Mouse (Mus musculus) heart, embryonic 15.5 days (tissue): ENCODE data around the gene Fance. TPM values are rescaled to one million over a fixed set of nuclear protein-coding genes. Genes with fewer than 3 reads are reported as not detected.
"Not testable (repeated sequence)": the region's sequence is repeated elsewhere in the genome, so short reads cannot be mapped to it uniquely, and the experiment has no call there.

ENCODE experiments used
- ATAC-seq: fragments of 200-750 bp; cut with Nextera tagmentation; replicated peaks from 2 replicates; pipeline ENCODE4 v1.8.0; 2017; ENCODE audit warnings: low read depth, moderate TSS enrichment; ENCODE audit not compliant: insufficient number of reproducible peaks, insufficient read depth, low FRiP score
- H3K27ac ChIP-seq: fragments of 300-500 bp; sonication (generic); 2 replicates; pipeline ENCODE4 v1.5.1; 2015; ENCODE audit warnings: mild to moderate bottlenecking, inconsistent platforms
- H3K27me3 ChIP-seq: fragments of 300-500 bp; sonication (generic); 2 replicates; pipeline ENCODE4 v1.6.1; 2015; ENCODE audit warnings: inconsistent platforms
- H3K36me3 ChIP-seq: fragments of 300-500 bp; sonication (generic); 2 replicates; pipeline ENCODE4 v1.6.1; 2015; ENCODE audit warnings: mild to moderate bottlenecking, inconsistent platforms
- H3K4me1 ChIP-seq: fragments of 300-500 bp; sonication (generic); replicated peaks from 2 replicates; pipeline ENCODE4 v1.6.1; 2015; ENCODE audit warnings: inconsistent platforms
- H3K4me2 ChIP-seq: fragments of 300-500 bp; sonication (generic); 2 replicates; pipeline ENCODE4 v1.6.1; 2015; ENCODE audit warnings: inconsistent platforms, mild to moderate bottlenecking, moderate library complexity
- H3K4me3 ChIP-seq: fragments of 300-500 bp; sonication (generic); 2 replicates; pipeline ENCODE4 v1.5.1; 2015; ENCODE audit warnings: mild to moderate bottlenecking, inconsistent platforms
- H3K9ac ChIP-seq: fragments of 300-500 bp; sonication (generic); 2 replicates; pipeline ENCODE4 v1.6.1; 2015; ENCODE audit warnings: mild to moderate bottlenecking, inconsistent platforms
- H3K9me3 ChIP-seq: fragments of 300-500 bp; sonication (generic); replicated peaks from 2 replicates; pipeline ENCODE4 v1.6.1; 2016; ENCODE audit warnings: inconsistent platforms
- WGBS: fragments of 180-500 bp; shearing (Covaris S2); methylation state at CpG from one replicate; pipeline ENCODE4 v1.1.7; 2015; ENCODE audit warnings: mixed read lengths; 5-methylcytosine and 5-hydroxymethylcytosine counted together
- polyA plus RNA-seq: library from polyadenylated mRNA; unstranded; fragments of >200 nt; fragmentation: Nextera tagmentation; extraction: Ambion mirVana; gene quantifications from 2 replicates; pipeline ENCODE4 v1.2.1, GENCODE M21; 2015

The Fance gene
- polyA plus RNA-seq, 1 experiment from 2014 or later, result 18.8 TPM

DNA sequence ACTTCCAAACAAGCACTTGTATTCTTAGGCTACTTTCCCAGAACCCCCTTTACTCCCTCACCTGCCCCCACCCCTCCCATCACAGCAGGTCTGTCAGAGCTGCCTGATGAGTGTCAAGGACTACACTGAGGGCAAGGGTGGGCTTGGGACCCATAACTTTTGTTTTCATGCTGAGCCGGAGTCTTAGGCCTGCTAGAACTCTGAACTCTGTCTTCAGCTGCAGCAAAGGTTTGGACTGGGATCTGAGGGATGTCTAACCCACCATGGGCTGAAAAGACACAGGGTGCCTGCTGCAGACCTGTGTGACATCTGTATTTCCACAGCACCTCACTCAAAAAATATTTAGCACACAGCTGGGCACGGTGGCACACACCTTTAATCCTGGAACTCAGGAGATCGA is 13.6 kb downstream of the Fance start:
- 81% methylated on average over 3 of the region's 3 CpGs for WGBS
- H3K9me3 ChIP-seq, result no peaks in the 10 kb centered on the region
- no peak overlapping the region for H3K4me3 ChIP-seq
- no peaks in the 10 kb centered on the region for H3K27me3 ChIP-seq
- H3K9ac ChIP-seq, result no peak overlapping the region
- ATAC-seq, result no peak
- H3K4me1 ChIP-seq, result peaks cover 29% of the 10 kb centered on the region
- H3K4me2 ChIP-seq, result no peak overlapping the region
- H3K27ac ChIP-seq, result no peak overlapping the region; the same call in 1 of the 2 replicates
- peaks cover 32% of the 10 kb centered on the region for H3K36me3 ChIP-seq

DNA sequence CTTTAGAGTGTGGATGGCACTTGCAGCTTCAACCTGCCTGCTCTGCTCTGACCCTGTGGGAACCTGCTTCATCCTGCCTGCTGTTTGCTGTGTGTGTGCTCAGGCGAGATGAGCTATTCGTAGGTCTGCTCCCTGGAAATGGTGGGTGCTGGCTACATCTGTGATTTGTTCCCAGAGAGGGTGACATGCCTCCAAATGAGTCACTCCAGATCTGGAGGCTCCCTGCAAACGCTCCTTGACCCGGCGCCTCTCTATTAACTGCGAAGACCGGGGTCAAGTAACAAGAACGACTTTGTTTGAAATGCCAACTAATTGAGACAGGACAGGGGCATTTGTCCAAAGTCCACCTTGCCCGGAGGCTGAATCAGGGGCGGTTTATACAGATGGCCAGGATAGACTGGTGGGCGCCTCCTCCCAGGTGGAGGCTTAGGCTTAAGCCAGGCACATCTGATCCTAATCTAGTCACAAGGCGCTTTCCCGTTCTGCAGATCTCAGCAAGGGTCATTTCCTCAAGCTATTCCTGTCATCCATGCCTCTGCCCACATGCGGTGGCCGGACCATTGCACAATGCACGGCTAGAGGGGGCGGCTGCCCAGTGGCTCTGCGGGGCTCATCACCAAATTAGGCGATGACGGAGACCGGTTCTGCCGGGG is 14.5 kb downstream of the Fance start:
- ATAC-seq, result no peak; the same call in 1 of the 2 replicates
- 12% methylated on average over 22 of the region's 22 CpGs for WGBS
- H3K9ac ChIP-seq, result peak overlapping the region; percentile 75
- H3K4me3 ChIP-seq, result peak overlapping the region; percentile 92
- H3K27ac ChIP-seq, result peak overlapping the region; percentile 95
- peaks cover 39% of the 10 kb centered on the region for H3K36me3 ChIP-seq
- H3K9me3 ChIP-seq, result no peaks in the 10 kb centered on the region
- H3K27me3 ChIP-seq, result no peaks in the 10 kb centered on the region
- H3K4me2 ChIP-seq, result peak overlapping the region; percentile 89
- peaks cover 38% of the 10 kb centered on the region for H3K4me1 ChIP-seq

DNA sequence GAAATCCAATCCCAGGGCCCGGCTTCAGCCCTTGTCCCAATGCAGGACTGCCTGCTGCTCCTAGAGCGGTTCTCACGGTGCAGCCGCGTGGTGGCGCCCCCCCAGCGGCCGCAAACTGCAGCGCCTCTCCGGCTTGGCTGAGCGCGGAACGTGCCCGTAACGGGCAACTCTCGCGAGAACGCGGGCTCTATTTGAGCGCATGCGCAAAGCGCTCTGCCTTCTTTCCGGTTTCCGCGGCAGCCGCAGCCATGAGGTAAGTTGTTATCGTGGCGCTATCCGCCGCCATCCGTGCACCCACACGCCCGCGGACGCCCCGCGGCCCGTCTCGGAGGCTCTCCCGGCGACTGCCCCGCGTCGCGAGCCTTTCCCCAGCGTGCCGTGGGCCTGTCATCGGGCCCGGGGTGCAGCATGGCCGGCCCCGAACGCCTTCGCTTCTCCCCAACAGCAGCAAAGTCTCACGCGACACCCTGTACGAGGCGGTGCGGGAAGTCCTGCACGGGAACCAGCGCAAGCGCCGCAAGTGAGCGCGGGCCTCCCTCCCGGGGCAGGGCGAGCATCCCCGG is 15.1 kb downstream of the Fance start, which contains the start of gene Rpl10a:
TSS of gene Rpl10a (plus strand) at position 106 of the 563 bp plus-strand sequence.
- Histone ChIP-seq H3K36me3 (peaks cover 39% of the 10 kb centered on the region), H3K4me1 (peaks cover 44% of the 10 kb centered on the region)
- under 1% methylated on average over 67 of the region's 67 CpGs for WGBS

DNA sequence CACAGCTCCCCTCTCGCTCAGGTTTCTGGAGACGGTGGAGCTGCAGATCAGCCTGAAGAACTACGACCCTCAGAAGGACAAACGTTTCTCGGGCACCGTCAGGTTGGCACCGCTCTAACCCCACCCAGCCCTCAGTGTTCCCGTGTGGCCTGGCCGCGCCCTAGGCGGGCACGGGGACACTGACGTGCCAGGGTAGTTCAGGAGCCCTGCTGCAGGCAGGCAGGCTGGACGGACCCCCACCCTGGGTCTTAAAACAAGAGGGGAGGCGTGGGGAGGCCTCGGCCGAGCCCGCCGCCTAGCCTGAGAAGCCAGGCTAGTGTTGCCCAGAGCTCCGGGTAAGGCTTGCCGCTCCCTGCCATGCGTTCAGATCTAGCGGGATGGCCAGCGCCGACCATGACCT is 15.6 kb downstream of the Fance start:
- Histone ChIP-seq H3K27me3 (no peaks in the 10 kb centered on the region), H3K27ac (peak overlapping the region; percentile 95), H3K36me3 (peaks cover 36% of the 10 kb centered on the region), H3K4me2 (peak overlapping the region; percentile 89), H3K4me1 (peaks cover 48% of the 10 kb centered on the region), H3K9ac (peak overlapping the region; percentile 100), H3K4me3 (peak overlapping the region; percentile 92), H3K9me3 (no peaks in the 10 kb centered on the region)
- under 1% methylated on average over 25 of the region's 25 CpGs for WGBS
- peak; percentile 8; the same call in 1 of the 2 replicates for ATAC-seq

More for the DNA sequence above, 15.1 kb downstream of the Fance start, which contains the start of gene Rpl10a:
- no peaks in the 10 kb centered on the region for H3K9me3 ChIP-seq
- peak within 1 kb of the TSS; percentile 100 for H3K9ac ChIP-seq
- peak within 1 kb of the TSS; percentile 89 for H3K4me2 ChIP-seq
- no peaks in the 10 kb centered on the region for H3K27me3 ChIP-seq
- H3K27ac ChIP-seq, result peak within 1 kb of the TSS; percentile 95
- peak within 1 kb of the TSS; percentile 92 for H3K4me3 ChIP-seq
- ATAC-seq, result peak; percentile 87

DNA sequence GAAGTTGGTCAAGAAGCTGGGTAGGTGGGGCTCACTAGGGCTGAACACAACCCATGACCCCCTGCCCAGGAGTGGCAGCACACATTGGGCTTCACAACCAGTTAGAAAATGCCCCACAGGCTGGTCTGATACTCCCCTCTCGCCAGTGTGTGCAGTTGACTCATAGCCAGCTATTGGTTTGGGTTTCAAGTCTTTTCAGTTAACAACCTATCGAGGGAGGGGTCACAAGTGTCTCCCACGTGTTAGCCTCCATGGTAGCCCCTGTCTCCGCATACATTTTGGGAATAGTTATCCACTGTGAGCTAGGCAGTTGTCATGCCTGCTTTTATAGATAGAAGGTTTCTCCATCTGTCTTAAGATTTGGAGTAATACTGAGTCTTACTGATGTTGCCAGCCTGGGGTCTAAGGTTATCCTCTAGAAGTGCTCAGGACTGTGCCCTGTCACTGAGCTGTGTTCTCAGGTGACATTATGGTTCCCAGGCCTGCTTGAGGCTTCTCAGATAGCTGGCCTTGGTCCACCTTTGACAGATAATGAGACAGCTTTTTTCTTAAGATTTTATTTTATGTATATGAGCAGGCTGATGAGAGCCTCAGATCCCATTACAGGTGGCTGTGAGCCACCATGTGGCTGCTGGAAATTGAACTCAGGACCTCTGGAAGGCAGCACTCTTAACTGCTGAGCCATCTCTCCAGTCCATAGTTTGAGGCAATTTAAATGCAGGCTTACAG is 16.3 kb downstream of the Fance start:
- no peaks in the 10 kb centered on the region for H3K9me3 ChIP-seq
- H3K9ac ChIP-seq, result peak overlapping the region; percentile 100
- H3K27ac ChIP-seq, result peak overlapping the region; percentile 95
- WGBS, result 5% methylated on average over 4 of the region's 4 CpGs
- peak overlapping the region; percentile 92 for H3K4me3 ChIP-seq
- no peaks in the 10 kb centered on the region for H3K27me3 ChIP-seq
- H3K4me2 ChIP-seq, result peak overlapping the region; percentile 89
- no peak for ATAC-seq
- peaks cover 53% of the 10 kb centered on the region for H3K4me1 ChIP-seq
- peaks cover 30% of the 10 kb centered on the region for H3K36me3 ChIP-seq

DNA sequence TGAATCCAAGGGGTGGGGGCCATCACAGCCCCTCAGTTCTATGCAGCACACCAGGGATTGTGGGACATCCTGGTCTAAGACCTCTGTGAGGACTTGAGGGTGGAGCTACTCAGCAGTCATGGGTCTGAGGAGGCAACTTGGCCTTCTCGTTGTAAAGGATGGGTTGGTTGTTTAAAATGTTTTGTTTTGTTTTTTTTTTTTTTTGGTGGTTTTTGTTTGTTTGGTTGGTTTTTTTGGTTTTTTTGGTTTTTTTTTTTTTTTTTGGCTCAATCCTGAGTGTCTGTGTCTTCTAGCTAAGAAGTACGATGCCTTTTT is 16.9 kb downstream of the Fance start:
- peak overlapping the region; percentile 95 for H3K27ac ChIP-seq
- peak overlapping the region; percentile 92 for H3K4me3 ChIP-seq
- H3K9ac ChIP-seq, result peak overlapping the region; percentile 100
- H3K4me2 ChIP-seq, result peak overlapping the region; percentile 89
- peaks cover 54% of the 10 kb centered on the region for H3K4me1 ChIP-seq
- no peaks in the 10 kb centered on the region for H3K9me3 ChIP-seq
- 30% methylated on average over 2 of the region's 2 CpGs for WGBS
- H3K27me3 ChIP-seq, result no peaks in the 10 kb centered on the region
- ATAC-seq, result no peak
- peaks cover 30% of the 10 kb centered on the region for H3K36me3 ChIP-seq

DNA sequence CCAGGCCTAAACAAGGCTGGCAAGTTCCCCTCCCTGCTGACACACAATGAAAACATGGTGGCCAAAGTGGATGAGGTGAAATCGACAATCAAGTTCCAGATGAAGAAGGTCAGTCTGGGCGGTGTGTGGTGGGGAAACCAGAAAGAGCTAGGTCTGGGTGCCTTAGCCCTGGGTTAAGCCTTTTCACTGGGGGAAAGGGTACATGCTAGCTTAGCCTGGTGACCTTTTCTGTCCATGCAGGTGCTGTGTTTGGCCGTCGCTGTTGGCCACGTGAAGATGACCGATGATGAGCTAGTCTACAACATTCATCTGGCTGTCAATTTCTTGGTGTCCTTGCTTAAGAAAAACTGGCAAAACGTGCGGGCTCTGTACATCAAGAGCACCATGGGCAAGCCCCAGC is 17.3 kb downstream of the Fance start:
- H3K9me3 ChIP-seq, H3K9ac ChIP-seq, H3K27ac ChIP-seq, H3K4me3 ChIP-seq, ATAC-seq, H3K27me3 ChIP-seq: not testable (repeated sequence)
- Histone ChIP-seq H3K36me3 (peaks cover 33% of the 10 kb centered on the region), H3K4me2 (peak overlapping the region; percentile 89; the same call in 1 of the 2 replicates), H3K4me1 (peaks cover 54% of the 10 kb centered on the region)
- 57% methylated on average over 8 of the region's 8 CpGs for WGBS

DNA sequence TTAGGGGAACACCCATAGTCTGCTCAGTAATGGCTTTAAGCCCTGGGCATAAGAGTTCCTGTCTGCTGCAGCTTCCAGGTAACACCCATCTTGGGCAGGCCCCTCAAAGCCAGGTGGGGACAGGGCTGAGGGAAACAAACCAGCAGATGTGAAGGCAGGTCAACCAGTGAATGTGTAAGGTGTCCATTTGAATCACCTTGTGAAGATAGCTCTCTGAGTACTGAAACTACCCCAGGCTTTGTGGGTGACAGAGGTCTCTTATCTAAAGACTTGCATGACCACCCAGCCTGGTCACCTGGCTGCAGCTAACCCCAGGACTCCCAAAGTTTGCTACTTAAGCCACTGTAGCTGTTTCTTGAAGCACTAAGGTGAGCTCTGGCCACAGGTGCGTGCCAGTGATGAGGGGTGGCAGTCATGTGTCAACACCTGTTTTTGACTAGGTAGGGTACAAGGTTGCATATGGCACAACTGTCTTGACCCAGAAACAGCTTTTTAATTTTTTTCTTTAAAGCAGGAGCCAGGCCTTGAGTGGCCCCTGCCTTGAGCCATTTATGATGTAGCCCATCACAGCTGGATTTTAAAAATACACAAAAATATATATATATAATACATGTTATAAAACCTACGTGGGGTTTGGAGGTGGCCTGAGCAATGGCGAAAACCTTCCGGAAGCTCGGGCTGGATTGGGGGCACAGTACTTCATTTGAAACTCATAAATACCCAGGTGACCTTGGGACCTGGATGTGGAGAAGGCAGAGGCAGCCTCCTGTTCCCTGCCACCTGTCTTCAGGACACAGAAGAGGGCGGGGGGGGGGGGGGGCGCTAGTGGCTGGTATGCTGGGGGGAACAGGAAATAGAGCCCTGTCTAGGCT is 18.2 kb downstream of the Fance start:
- H3K9ac ChIP-seq, result 0 out of 2 replicates have a peak overlapping the region, but pooled peaks have one; percentile 36
- no peak for ATAC-seq
- peaks cover 54% of the 10 kb centered on the region for H3K4me1 ChIP-seq
- H3K27ac ChIP-seq, result 0 out of 2 replicates have a peak overlapping the region, but pooled peaks have one; percentile 44
- 0 out of 2 replicates have a peak overlapping the region, but pooled peaks have one; percentile 2 for H3K4me3 ChIP-seq
- no peaks in the 10 kb centered on the region for H3K27me3 ChIP-seq
- H3K4me2 ChIP-seq, result no peak overlapping the region
- H3K36me3 ChIP-seq, result peaks cover 37% of the 10 kb centered on the region
- no peaks in the 10 kb centered on the region for H3K9me3 ChIP-seq
- WGBS, result 41% methylated on average over 7 of the region's 7 CpGs

DNA sequence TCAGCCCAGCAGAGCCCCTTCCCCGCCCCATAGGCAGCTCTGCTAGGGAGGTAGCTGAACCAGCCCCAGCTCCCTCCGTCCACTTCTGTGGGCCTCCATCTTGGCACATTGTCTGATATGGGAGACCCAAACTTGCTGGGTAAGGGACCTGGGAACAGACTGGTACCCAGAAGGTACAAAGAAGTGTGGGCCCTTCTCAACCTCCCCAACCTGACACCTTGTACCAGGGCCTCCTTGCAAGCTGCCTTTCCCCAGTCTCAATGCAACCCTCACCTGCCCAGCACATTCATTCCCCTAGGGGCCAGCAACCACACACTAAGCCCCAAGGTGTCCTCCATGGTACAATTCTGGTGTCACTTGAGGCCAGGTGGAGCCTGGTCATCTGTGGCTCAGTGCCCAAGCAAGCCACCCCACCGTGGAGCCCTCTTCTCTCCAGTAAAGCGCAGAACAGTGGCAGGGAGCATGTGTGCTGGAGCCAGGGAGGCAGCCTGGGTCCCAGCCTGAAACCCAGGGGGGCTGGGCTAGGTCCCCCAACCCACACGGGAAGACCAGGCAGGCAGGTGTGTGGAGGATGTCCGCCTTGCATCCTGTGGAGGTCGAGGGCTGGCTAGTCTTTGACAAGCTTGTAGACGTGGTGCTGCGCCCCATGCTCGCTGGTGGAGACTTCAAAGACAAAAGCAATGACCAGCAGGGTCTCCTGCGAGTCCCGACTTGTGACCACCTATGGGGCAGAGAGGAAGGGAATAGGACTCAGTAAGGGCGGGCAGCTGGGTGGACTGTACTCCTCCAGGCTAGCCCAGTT is 19.0 kb downstream of the Fance start:
- Histone ChIP-seq H3K4me1 (peaks cover 54% of the 10 kb centered on the region), H3K9ac (no peak overlapping the region)
- 50% methylated on average over 12 of the region's 13 CpGs for WGBS

DNA sequence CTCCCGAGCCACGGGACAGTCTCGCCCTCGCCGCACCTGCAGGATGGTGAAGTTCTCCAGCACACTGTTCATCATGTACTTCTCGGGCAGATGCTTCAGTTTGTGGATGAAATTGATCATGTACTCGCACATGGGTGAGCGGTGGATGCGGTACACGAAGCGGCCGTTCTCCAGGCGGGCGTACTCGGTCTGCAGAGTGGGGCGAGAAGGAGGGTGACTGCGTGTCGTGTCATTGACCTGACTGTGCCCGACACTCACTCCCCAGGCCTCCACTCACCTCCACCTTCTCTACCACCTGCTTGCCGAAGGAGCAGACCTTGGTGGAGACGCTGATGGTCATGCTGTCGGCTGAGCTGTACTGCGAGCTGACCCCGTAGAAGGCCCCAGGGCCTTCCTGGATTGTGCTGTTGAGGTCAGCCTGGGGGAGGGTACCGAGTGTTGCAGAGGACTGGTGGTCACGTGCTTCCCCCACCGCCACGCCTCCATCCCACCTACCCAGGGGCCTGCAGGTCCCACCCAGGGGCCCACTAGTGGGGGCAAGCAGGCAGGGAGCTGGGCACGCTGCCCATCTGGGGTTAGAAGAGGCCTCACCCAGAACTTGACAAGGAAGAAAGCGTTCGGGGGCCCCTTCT is 19.7 kb downstream of the Fance start:
- Histone ChIP-seq H3K36me3 (peaks cover 41% of the 10 kb centered on the region), H3K27me3 (no peaks in the 10 kb centered on the region), H3K4me3 (no peak overlapping the region), H3K27ac (peak overlapping the region; percentile 44), H3K9ac (peak overlapping the region; percentile 26), H3K4me1 (peaks cover 47% of the 10 kb centered on the region), H3K9me3 (no peaks in the 10 kb centered on the region), H3K4me2 (0 out of 2 replicates have a peak overlapping the region, but pooled peaks have one; percentile 22)
- ATAC-seq, result no peak
- 52% methylated on average over 31 of the region's 31 CpGs for WGBS

More for the DNA sequence above, 19.0 kb downstream of the Fance start:
- ATAC-seq, result no peak
- Histone ChIP-seq H3K27ac (peak overlapping the region; percentile 44), H3K9me3 (no peaks in the 10 kb centered on the region), H3K27me3 (no peaks in the 10 kb centered on the region), H3K36me3 (peaks cover 39% of the 10 kb centered on the region), H3K4me2 (no peak overlapping the region), H3K4me3 (no peak overlapping the region)
